Mouse (Mus musculus): Measurements from ENCODE around the gene Zfp991.
"Not testable (repeated sequence)": the region's sequence is repeated elsewhere in the genome, so short reads cannot be mapped to it uniquely, and the experiment has no call there.

GRCm38 (mm10) chr4:147122286-147122685 is 9.6 kb upstream of the Zfp991 start:
- TF ChIP-seq EP300, CTCF (IDR thresholded peaks at IDR 0.05; ENCODE audit: low read depth): not testable (repeated sequence)
